Mouse (Mus musculus) megakaryocyte, adult 5-6 weeks (primary cell): Measurements from ENCODE around the gene Prss58. TPM values are rescaled to one million over a fixed set of nuclear protein-coding genes. Genes with fewer than 3 reads are reported as not detected.

ENCODE experiments used
- ATAC-seq: 2 replicates; pipeline ENCODE4 v1.8.0; 2016; ENCODE audit warnings: mild to moderate bottlenecking, inconsistent platforms; ENCODE audit not compliant: poor library complexity, severe bottlenecking
- total RNA-seq, 2 experiments: library from RNA; stranded (forward) in 1 of 2; stranded (reverse) in 1 of 2; fragments of 153-499, 151-499 nt in 1 of 2; fragments of 221-1000, 200-1000 nt in 1 of 2; gene quantifications; 2 replicates each; pipeline versions ENCODE4 v1.2.3 to v1.2.4; 2015 to 2017

Gene Prss58
- not detected in 2 replicates for total RNA-seq (2015)
- not detected in 2 replicates for total RNA-seq (2017)

DNA sequence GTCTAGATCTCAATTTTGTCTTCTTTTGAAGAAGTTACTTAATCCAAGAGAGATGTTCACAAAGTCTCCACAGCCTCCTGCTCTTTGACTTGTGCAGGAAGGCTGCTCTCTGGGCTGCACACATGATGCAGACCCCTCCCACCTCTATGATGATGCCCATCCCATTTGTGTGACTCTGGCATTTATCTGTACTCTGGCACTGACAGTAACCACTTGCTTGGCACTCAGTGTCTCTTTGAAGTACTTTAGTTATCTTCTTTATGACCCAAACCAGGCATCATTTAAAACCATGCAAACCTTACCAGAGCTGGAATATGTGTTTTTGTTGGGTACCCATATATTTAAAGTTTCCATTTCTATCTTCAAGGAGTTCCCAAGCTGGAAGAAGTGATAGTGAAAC lies at the start of gene Prss58:
Gene Prss58 (minus strand): TSS at position 101 of the 400 bp plus-strand sequence.
- no peak for ATAC-seq

DNA sequence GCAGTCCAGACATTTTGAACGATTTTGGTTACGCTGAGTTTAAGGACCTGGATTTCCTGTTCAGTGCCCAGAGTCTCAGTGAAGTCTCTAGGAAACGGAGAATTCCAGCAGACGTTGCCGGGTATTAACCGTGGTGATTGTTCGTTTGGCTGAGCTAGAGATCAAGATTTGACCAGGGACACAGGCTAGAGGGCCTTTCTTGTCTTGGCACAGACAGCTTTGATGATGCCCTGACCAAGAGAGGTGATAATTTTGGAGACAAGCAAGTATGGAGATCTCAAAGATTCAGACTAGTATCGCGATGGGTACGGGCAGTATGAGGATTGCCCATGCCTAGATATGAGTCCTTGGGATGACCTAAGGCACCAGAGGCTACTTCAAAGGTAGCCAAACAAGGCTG lies 40.3 kb upstream of the Prss58 start, which contains the start of gene 1700074P13Rik:
Gene 1700074P13Rik (minus strand): TSS at position 101 of the 400 bp plus-strand sequence.
- no peak for ATAC-seq

DNA sequence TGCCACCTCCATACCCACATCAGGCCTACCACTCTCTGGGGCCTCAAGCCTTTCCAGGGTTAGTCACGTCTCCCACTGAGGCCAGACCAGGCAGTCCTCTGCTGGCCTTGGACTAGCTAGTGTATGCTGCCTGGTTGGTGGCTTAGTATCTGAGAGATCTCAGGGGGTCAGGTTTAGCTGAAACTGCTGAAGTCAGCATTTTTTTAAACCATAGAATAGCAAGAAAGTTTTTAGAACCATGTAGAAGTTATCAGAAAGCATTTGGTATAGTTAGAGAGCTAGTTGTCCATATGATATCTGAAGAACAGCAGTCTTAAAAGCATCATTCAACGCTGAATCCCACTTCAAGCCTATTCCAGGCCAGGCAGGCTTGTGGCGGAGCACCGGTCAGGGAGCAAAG lies 19.8 kb upstream of the Prss58 start:
- no peak for ATAC-seq

DNA sequence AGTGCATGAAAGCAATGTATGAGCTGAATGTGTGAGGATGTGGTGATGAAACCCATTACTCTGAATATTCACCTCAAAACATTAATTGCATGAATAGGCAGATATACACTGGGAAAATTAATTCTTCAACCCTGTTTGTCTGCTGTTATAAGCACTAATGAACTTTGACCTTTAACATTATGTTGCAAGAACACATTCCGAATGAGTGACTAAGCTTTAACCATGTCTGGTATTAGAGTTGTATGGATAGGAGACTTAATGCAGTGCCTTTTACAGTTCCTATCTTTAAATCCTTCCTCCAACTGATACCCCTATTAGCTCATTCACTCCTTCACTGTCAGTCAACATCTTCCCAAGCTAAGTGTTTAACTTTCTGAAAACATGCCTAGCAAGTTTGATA lies 5.5 kb downstream of the Prss58 start:
- ATAC-seq: no peak

DNA sequence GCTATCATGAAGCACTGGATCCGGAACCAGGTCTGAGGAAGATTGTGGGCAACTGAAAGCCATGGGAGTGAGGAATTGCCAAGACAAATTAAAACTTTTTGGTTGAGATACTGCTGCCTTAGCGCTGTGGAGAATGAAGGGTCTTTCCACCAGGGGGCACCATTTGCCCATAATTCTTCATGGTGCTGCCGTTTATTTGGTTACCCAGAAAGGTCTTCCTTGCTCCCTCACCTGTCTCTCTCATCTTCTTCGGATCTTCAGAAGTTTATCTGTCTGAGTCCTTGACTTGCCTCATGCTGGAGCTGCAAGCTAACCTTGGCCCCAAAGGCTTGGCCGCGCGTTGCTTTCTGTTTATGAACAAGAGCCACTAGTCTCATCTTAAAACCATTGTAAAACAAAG lies 6.6 kb downstream of the Prss58 start:
- ATAC-seq: peak; percentile 43

DNA sequence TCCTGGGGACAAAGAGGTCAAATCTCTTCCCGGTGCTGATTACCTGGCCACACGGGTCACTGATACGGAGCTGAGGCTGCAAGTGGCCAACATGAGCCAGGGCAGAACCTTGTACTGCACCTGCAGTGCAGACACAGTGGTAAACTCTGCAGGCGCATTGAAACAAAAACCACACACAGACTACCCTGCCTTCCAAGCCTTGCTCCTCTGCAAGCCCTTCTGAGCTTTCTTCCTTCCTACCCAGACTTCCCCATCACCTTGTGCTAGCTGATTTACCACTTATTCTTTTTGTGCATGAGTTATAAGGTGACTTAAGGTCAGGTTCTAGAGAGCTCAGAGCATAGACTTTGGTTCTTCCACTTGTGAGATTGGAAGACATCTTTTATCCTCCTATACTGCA lies 8.4 kb downstream of the Prss58 start:
- ATAC-seq: peak; percentile 16

DNA sequence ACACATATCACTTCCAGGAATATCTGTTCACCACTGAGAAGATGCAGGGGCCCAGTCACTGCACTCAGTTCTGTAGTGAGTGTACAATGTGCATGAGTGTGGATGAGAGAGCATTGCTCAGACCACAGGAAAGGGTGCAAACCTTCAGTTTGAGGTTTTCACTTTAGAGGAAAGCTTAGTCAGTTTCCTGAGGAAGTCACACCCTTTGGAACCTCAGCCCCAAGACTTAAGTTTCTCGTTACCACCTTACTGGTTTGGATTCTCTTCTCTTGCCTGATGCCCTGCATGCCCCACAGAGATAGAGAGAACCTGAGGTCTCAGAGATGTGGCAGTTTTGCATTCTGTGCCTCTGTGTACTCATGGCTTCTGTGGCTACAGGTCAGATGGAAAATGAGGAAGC lies 9.2 kb downstream of the Prss58 start:
- ATAC-seq: peak; percentile 83

DNA sequence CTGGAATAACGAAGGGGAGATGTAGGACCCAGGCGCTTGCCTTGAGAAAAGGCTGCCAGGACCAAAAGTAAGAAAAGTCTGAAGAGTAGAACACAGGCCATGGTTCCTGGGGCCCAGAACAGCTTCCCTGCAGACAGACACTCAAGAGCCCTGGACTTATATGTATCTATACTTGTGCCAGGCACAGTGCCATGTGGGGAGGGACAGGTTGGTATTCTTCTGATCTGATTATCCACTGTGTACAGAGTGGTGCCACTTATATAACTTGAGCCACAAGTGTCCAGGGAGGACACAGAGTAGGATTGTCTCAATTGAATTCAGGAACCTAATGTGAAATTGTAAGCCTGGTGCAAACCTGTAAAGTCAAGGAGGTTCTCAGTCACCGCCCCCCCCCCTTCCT lies 12.8 kb downstream of the Prss58 start, which contains the start of gene Moxd2:
Gene Moxd2 (minus strand): TSS at position 101 of the 400 bp plus-strand sequence.
- ATAC-seq: no peak

DNA sequence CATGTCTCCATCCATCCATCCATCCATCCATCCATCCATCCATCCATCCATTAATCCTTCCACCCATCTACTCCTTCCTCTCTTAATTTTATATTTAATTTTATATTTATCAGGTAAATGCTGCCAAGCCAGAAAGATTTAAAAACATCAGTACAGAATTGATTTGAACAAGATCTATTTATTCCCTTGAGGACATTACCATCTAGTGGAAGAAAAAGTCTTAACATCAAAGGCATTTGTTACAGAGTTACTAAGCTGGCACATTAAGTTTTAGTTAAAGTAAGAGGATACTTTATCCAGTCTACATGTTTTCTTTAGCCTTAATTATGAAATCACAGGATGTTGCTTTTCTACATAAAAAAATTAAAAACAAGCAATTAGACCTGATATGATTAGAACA lies 54.9 kb downstream of the Prss58 start:
- no peak for ATAC-seq

Other genes with a start within 250 kb of the Prss58 start
- not detected in 2 replicates for gene Moxd2, start 12.9 kb downstream of the Prss58 start, total RNA-seq (2015)
- not detected in 2 replicates for gene Moxd2, start 12.9 kb downstream of the Prss58 start, total RNA-seq (2017)
- not detected in 2 replicates for gene 1700074P13Rik, start 40.2 kb upstream of the Prss58 start, total RNA-seq (2015)
- gene 1700074P13Rik, start 40.2 kb upstream of the Prss58 start, total RNA-seq (2017): not detected in 2 replicates
- gene Gm4744, start 51.5 kb upstream of the Prss58 start, total RNA-seq (2015): not detected in 2 replicates
- not detected in 2 replicates for gene Gm4744, start 51.5 kb upstream of the Prss58 start, total RNA-seq (2017)
- gene 1810009J06Rik, start 64.4 kb upstream of the Prss58 start, total RNA-seq (2015): not detected in 2 replicates
- not detected in 2 replicates for gene 1810009J06Rik, start 64.4 kb upstream of the Prss58 start, total RNA-seq (2017)
- gene Gm2663, start 99.1 kb upstream of the Prss58 start, total RNA-seq (2015): not detected in 2 replicates
- not detected in 2 replicates for gene Gm2663, start 99.1 kb upstream of the Prss58 start, total RNA-seq (2017)
- not detected in 2 replicates for gene 2210010C04Rik, start 135.1 kb upstream of the Prss58 start, total RNA-seq (2015)
- not detected in 2 replicates for gene 2210010C04Rik, start 135.1 kb upstream of the Prss58 start, total RNA-seq (2017)